Mouse (Mus musculus) neural tube, embryonic 13.5 days (tissue): ENCODE data around the gene Gm3250. TPM values are rescaled to one million over a fixed set of nuclear protein-coding genes. Genes with fewer than 3 reads are reported as not detected.

ENCODE experiments used
- ATAC-seq: fragments of 200-750 bp; cut with Nextera tagmentation; 2 replicates; pipeline ENCODE4 v1.8.0; 2017; ENCODE audit warnings: low read depth, mild to moderate bottlenecking, moderate TSS enrichment, moderate library complexity
- H3K27ac ChIP-seq: fragments of 300-500 bp; sonication (generic); replicated peaks from 2 replicates; pipeline ENCODE4 v1.5.1; 2015; ENCODE audit warnings: moderate library complexity, mild to moderate bottlenecking, inconsistent platforms
- H3K27me3 ChIP-seq: fragments of 300-500 bp; sonication (generic); 2 replicates; pipeline ENCODE4 v1.6.1; 2015; ENCODE audit warnings: mild to moderate bottlenecking, inconsistent platforms
- H3K36me3 ChIP-seq: fragments of 300-500 bp; sonication (generic); 2 replicates; pipeline ENCODE4 v1.6.1; 2015; ENCODE audit warnings: mild to moderate bottlenecking, inconsistent platforms
- H3K4me1 ChIP-seq: fragments of 300-500 bp; sonication (generic); replicated peaks from 2 replicates; pipeline ENCODE4 v1.6.1; 2015; ENCODE audit warnings: inconsistent platforms
- H3K4me2 ChIP-seq: fragments of 300-500 bp; sonication (generic); 2 replicates; pipeline ENCODE4 v1.6.1; 2015; ENCODE audit warnings: inconsistent platforms, mild to moderate bottlenecking, moderate library complexity
- H3K4me3 ChIP-seq: fragments of 300-500 bp; sonication (generic); 2 replicates; pipeline ENCODE4 v1.5.1; 2015; ENCODE audit warnings: mild to moderate bottlenecking, inconsistent platforms
- H3K9ac ChIP-seq: fragments of 300-500 bp; sonication (generic); 2 replicates; pipeline ENCODE4 v1.6.1; 2015; ENCODE audit warnings: moderate library complexity, mild to moderate bottlenecking, inconsistent platforms
- H3K9me3 ChIP-seq: fragments of 300-500 bp; sonication (generic); 2 replicates; pipeline ENCODE4 v1.6.1; 2016; ENCODE audit warnings: inconsistent platforms
- WGBS: fragments of 180-500 bp; shearing (Covaris S2); methylation state at CpG from one replicate; pipeline ENCODE4 v1.1.7; 2015; 5-methylcytosine and 5-hydroxymethylcytosine counted together
- polyA plus RNA-seq: library from polyadenylated mRNA; unstranded; fragments of >200 nt; fragmentation: Nextera tagmentation; extraction: Ambion mirVana; gene quantifications from 2 replicates; pipeline ENCODE4 v1.2.1, GENCODE M21; 2015

The Gm3250 gene
- polyA plus RNA-seq, 1 experiment from 2014 or later = not detected

GRCm38 (mm10) chr10:77738929-77739328 lies 43.4 kb downstream of the Gm3250 start:
- peaks cover 4% of the 10 kb centered on the region for H3K9me3 ChIP-seq
- 94% methylated on average over 4 of the region's 4 CpGs for WGBS
- ATAC-seq = no peak
- 0 out of 2 replicates have a peak, but pooled peaks cover 5% of the 10 kb centered on the region for H3K4me1 ChIP-seq
- no peaks in the 10 kb centered on the region for H3K36me3 ChIP-seq
- H3K4me3 ChIP-seq = no peak overlapping the region
- H3K4me2 ChIP-seq = no peak overlapping the region
- no peak overlapping the region for H3K9ac ChIP-seq
- no peaks in the 10 kb centered on the region for H3K27me3 ChIP-seq
- H3K27ac ChIP-seq = no peak overlapping the region

DNA sequence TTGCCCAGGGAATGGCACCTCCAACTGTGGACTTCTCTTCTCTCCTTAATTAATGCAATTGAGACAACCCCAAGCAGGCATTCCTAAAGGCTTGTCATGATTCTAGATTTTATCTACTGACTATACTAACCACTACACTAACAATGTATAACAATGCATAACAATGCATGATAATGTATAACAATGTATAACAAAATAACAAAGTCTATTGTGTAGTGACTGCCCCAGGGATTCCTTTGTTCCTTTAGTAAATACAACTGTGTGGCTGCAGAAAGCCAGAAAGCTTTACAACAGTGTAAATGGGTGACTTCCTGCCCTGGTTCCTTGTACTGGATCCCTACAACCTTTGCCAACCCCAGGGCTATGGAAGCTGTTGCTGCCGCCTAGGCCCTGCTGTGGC lies 46.4 kb downstream of the Gm3250 start:
- no peak overlapping the region for H3K9ac ChIP-seq
- peaks cover 4% of the 10 kb centered on the region for H3K9me3 ChIP-seq
- H3K27me3 ChIP-seq = no peaks in the 10 kb centered on the region
- no peaks in the 10 kb centered on the region for H3K36me3 ChIP-seq
- H3K4me2 ChIP-seq = no peak overlapping the region
- no peak overlapping the region for H3K27ac ChIP-seq
- no peaks in the 10 kb centered on the region for H3K4me1 ChIP-seq
- 84% methylated on average over 1 of the region's 1 CpGs for WGBS
- H3K4me3 ChIP-seq = no peak overlapping the region
- ATAC-seq = no peak

Other genes with a start within 250 kb of the Gm3250 start
- 78.9 and 79.7 TPM in 2 replicates for gene Pttg1ip, start 200.8 kb downstream of the Gm3250 start, polyA plus RNA-seq
- gene Sumo3, start 176.4 kb downstream of the Gm3250 start, polyA plus RNA-seq = 248 and 252 TPM in 2 replicates
- gene Gm49325, start 176.3 kb downstream of the Gm3250 start, polyA plus RNA-seq = 2.0 and 8.6 TPM in 2 replicates
- gene Ube2g2, start 160.3 kb downstream of the Gm3250 start, polyA plus RNA-seq = 86.8 and 87.9 TPM in 2 replicates
- gene Tspear, start 96.0 kb downstream of the Gm3250 start, polyA plus RNA-seq = 0.48 and 2.0 TPM in 2 replicates
- gene Gm19402, start 91.8 kb downstream of the Gm3250 start, polyA plus RNA-seq = not detected in 2 replicates
- not detected in 2 replicates for gene Gm9508, start 85.3 kb downstream of the Gm3250 start, polyA plus RNA-seq
- not detected in 2 replicates for gene Gm10272, start 75.9 kb downstream of the Gm3250 start, polyA plus RNA-seq
- not detected in 2 replicates for gene Gm10024, start 71.1 kb downstream of the Gm3250 start, polyA plus RNA-seq
- gene Gm10142, start 66.7 kb downstream of the Gm3250 start, polyA plus RNA-seq = not detected in 2 replicates
- not detected in 2 replicates for gene Krtap12-1, start 61.9 kb downstream of the Gm3250 start, polyA plus RNA-seq
- gene Gm10100, start 56.1 kb downstream of the Gm3250 start, polyA plus RNA-seq = not detected in 2 replicates
- gene Gm18596, start 39.9 kb downstream of the Gm3250 start, polyA plus RNA-seq = not detected in 2 replicates
- not detected in 2 replicates for gene Gm9736, start 31.2 kb downstream of the Gm3250 start, polyA plus RNA-seq
- gene Gm3233, start 22.9 kb downstream of the Gm3250 start, polyA plus RNA-seq = not detected in 2 replicates
- not detected in 2 replicates for gene Gm3238, start 11.2 kb downstream of the Gm3250 start, polyA plus RNA-seq
- not detected in 2 replicates for gene Gm7138, start 5.6 kb downstream of the Gm3250 start, polyA plus RNA-seq
- gene Gm7137, start 5.7 kb upstream of the Gm3250 start, polyA plus RNA-seq = not detected in 2 replicates
- gene Gm9639, start 12.5 kb upstream of the Gm3250 start, polyA plus RNA-seq = not detected in 2 replicates
- gene Gm19668, start 16.6 kb upstream of the Gm3250 start, polyA plus RNA-seq = not detected in 2 replicates
- not detected in 2 replicates for gene Gm9507, start 29.3 kb upstream of the Gm3250 start, polyA plus RNA-seq
- not detected in 2 replicates for gene Gm2696, start 32.1 kb upstream of the Gm3250 start, polyA plus RNA-seq
- gene Krtap10-4, start 44.6 kb upstream of the Gm3250 start, polyA plus RNA-seq = not detected in 2 replicates
- not detected in 2 replicates for gene Krtap10-10, start 53.4 kb upstream of the Gm3250 start, polyA plus RNA-seq
- not detected in 2 replicates for gene Gm36176, start 64.3 kb upstream of the Gm3250 start, polyA plus RNA-seq
- not detected in 2 replicates for gene Gm10318, start 70.3 kb upstream of the Gm3250 start, polyA plus RNA-seq
- not detected in 2 replicates for gene Gm3285, start 79.4 kb upstream of the Gm3250 start, polyA plus RNA-seq
- gene Lrrc3, start 120.0 kb upstream of the Gm3250 start, polyA plus RNA-seq = 11.5 and 12.1 TPM in 2 replicates
- 4.1 and 4.9 TPM in 2 replicates for gene Trpm2, start 188.0 kb upstream of the Gm3250 start, polyA plus RNA-seq
- 36.8 and 37.4 TPM in 2 replicates for gene 1810043G02Rik, start 196.0 kb upstream of the Gm3250 start, polyA plus RNA-seq
- gene Pfkl, start 227.5 kb upstream of the Gm3250 start, polyA plus RNA-seq = 90.8 and 99.0 TPM in 2 replicates